Mouse (Mus musculus) layer of hippocampus, adult 8-10 months (tissue): ENCODE measurements around the gene Igf1r. TPM values are rescaled to one million over a fixed set of nuclear protein-coding genes. Genes with fewer than 3 reads are reported as not detected.
"Not testable (repeated sequence)": the region's sequence is repeated elsewhere in the genome, so short reads cannot be mapped to it uniquely, and the experiment has no call there.

Source experiments
- DNase-seq, 2 experiments: peaks; one replicate each; pipeline ENCODE4 v3.0.0; 2022; ENCODE audit warnings: low spot score in 2 of 2
- total RNA-seq, 4 experiments: library from RNA; stranded (reverse); gene quantifications; 2 replicates each; pipeline ENCODE4 v1.2.4; 2022

The Igf1r gene
- total RNA-seq, 4 experiments from 2014 or later, result 36.7 to 55.9 (median 50.7) TPM

GRCm38 (mm10) chr7:68264028-68264453, 311.4 kb downstream of the Igf1r start, which contains the start of gene Pgpep1l:
Gene Pgpep1l (minus strand): TSS chr7:68264233.
- peak; percentile 12 to 17 for DNase-seq

GRCm38 (mm10) chr7:68264531-68264930, 311.9 kb downstream of the Igf1r start:
- DNase-seq, result peak; percentile 81 to 82

- DNase-seq, result no peak
Measured at GRCm38 (mm10) chr7:68265391-68265790, 312.8 kb downstream of the Igf1r start.

GRCm38 (mm10) chr7:68266691-68267090, 314.1 kb downstream of the Igf1r start:
- DNase-seq, result no peak

DNA sequence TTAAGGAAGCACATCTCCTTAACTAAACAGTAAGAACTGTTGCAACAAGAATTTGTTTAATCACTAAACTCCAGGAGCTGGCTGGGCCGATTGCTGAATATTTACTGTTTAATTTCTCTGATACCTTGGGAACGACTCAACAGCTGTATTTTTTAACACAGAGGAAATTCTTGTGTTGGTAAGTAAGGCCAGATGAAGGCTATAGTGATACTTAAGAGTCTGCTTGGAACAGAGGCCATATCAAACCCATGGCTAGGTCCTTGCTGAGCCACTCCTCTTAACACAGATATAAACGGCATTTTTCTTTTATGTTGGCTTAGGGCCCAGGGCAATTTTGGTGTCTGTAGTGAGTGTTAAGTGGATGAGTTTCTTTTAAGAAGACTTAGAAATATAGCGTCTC, 317.9 kb downstream of the Igf1r start:
- DNase-seq, result no peak

DNA sequence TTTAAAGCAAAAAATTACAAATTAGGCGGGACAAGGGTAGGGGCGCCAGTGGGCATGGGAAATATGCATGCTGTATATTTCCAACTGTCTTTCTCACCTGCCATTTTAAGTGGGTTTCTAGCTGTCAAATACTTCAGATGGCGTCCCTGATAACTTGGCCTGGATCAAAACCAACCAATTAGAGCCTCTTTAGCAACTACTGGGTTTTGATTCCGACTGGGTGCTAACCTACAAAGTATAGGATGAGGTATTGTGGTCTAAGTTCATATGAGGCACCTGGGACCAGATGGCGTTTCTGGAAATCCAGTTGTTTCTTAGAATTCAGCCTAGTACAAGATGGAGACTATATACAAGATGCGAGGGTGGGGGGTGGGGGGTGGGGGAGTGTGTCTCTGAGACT, 319.2 kb downstream of the Igf1r start:
- no peak for DNase-seq

DNA sequence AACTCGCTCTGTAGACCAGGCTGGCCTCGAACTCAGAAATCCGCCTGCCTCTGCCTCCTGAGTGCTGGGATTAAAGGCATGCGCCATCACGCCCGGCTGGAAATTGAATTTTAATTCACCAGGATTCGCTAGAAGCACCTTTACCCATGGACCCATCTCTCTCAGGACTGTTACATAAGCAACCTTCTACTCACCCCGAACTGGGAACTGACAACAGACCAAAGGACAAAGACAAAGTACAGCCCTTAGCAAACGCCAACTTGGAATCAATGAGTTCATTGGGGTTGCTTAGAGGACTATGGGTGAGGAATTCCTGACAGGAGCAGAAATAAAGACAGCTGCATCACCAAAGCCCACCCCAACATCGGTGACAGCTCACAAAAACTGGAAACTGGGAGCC, 320.0 kb downstream of the Igf1r start:
- no peak for DNase-seq

GRCm38 (mm10) chr7:68273515-68273914, 320.9 kb downstream of the Igf1r start, which contains the start of gene Fam169b:
Gene Fam169b (plus strand): TSS chr7:68273839.
- no peak for DNase-seq

DNA sequence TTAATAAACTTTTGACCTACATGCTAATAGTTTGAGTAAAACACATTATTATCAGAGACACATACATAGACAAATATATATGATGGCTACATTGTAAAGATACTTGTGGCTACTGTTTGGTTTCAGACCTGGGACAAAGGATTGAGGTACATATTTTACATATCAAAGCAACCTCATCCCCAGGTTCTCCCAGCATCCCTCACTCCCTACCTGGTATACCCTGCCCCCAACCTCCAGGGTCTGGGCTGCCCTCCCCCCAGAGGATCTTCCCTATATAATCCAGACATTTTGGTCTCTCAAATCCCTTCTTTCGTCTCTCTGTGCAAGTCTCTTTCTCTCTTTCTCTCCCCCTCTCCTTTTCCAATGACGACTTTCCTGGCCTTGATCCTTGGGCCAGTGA, 321.6 kb downstream of the Igf1r start:
- no peak for DNase-seq

GRCm38 (mm10) chr7:68274951-68275350, 322.3 kb downstream of the Igf1r start:
- DNase-seq, result no peak

GRCm38 (mm10) chr7:68275445-68275837, 322.8 kb downstream of the Igf1r start:
- DNase-seq, result not testable (repeated sequence)

DNA sequence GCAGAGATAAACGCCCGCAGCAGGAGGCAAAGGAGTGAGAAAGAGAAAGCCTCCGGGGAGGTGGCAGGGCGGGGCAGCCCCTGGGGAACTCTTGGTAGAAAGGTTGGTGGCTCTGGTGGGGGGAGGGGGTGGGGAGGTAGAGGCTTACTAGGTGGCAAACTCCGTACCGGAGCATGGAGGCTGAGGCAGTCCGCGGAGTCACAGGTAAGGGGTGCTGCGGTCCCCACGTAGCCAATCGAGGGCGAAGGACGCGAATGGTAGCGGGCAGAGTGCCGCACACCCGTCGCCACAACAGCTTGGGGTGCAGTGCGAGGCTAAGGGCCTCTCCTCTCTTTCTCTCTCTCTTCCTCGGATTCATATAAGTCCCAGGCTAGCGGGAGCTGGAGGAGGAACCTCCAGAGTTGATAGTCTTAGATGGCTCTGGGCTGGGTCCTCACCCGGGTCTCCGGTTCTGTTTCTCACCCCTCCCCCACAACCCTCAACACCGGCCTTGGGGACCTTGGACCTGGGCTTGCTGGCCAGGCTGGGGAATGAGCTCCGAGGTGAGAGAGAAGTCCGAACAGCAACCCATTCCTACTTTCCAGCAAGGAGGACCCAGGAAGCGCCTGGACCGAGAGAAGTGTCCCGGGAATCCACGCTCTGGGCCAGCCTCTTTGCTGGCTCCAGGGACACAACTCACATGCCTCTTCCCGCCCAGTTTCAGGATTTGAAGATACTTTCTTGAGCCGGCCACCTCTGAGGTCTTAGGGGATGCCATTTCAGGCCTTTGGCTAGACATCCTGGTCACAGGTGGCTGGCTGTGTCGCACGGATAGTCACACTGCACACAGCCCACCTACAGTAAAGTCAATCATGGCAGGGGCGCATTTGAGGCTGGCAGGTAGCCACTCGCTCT, 323.5 kb downstream of the Igf1r start:
- no peak for DNase-seq

DNA sequence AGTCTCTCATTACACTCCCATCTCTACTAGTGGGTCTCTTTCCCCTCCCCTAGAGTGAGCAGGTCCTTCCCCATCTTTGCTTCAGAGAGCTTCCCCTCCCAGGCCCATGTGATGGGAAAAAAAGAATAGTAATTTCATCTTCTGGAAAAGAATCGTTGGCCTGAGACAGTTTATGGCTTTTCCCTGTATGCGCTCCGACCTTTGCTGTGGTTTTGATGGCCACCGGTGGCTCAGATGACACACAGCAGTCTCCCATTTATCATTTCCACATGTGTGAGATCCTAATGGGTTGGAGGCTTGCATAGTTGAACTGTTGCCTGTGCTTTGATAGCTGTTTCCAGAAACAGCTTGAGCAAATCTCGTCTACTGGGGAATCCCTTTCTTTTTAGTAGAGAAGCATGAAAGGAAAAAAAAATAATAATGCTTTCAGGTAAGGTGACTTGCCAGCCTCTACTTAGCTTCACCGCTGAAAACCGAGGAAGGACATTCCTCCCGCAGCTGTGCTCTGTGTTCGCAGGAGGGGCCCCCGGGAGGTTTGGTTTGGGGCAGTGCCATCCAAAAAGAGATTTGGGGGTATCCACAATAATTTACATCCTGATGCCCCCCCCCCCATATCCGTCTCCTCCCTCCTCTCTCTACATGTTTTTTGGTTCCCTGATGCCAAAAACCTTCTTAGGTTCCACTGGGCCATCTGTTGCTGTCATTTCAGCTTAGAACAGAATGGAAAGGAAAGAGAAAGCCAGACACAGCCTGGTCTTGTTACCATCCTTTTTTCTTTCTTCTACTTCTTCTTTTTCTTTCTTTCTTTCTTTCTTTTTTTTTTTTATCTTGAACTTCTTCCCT, 324.6 kb downstream of the Igf1r start:
- no peak for DNase-seq

DNA sequence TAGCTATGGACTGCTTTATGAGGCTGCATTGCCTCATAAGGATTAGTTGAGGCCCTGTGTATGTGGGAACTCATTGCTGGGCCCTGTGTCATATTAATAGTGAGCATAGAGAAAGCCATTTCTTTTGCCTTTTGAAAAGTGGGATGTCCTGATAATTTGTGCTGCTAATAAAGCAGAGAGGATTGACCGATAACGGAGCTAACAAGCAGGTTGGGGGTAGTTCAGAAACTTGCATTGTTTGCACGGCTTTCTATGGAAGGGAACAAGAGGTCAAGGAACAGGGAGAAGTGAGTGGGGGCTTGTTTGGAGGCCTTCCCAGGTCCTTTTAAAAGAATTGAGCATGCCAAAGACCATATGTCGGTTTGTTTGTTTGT, 325.3 kb downstream of the Igf1r start:
- DNase-seq, result no peak

DNA sequence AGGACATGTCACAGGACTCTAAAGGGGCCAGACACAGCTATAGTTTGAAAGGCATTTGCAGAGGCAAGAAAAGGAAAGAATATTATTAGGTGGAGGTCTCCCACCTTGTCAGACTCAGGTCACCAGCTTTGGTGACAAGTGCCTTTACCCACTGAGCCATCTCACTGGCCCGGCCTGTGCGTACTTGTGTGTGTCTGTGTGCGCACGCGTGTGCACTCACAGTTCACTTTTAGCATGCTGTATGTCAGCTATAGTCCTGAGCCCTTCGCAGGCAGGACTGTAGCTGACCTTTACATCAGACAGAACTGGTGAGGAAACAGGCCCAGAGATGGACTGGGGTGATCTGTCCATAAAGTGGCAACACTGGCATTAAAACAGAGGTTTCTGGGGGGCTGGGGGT, 325.8 kb downstream of the Igf1r start:
- DNase-seq, result no peak

DNA sequence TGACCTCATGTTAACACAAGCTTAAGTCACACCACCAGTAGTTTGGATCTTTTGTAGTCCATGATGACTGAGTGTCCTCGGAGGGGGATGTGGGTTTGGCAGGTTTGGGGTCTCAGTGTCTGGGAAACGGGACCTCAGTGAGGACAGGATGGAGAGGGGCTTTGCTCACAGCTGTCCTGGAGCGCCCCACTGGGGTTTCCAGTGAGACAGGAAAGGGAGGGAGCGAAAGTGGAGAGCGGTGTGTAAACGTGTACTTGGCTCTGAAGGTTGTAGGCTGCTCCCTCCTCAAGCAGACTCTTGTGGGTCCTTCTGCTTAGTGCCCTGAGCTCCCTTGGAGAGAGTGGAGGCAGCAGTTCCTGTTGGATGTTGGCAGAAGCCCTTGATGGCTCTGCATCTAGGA, 326.3 kb downstream of the Igf1r start:
- DNase-seq, result no peak

DNA sequence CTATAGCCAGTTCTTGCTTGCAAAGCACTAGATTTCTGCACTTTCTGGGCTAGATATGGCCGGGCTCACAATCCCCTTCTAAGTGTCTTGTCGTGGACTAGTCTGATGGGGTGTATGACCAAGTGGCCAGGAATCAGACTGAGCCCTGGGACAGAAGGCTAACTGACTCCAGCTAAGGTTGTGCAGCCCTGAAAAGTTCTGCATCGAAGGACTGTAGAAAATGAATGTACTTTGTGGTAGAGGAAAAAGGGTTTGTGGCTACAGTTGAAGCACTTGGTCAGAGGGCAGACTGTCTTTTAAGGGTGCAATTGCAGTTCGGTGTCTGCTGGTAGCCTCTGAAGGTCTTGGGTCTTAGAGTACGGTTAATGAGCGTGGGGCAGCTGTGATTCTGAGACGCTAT, 326.9 kb downstream of the Igf1r start:
- no peak for DNase-seq

DNA sequence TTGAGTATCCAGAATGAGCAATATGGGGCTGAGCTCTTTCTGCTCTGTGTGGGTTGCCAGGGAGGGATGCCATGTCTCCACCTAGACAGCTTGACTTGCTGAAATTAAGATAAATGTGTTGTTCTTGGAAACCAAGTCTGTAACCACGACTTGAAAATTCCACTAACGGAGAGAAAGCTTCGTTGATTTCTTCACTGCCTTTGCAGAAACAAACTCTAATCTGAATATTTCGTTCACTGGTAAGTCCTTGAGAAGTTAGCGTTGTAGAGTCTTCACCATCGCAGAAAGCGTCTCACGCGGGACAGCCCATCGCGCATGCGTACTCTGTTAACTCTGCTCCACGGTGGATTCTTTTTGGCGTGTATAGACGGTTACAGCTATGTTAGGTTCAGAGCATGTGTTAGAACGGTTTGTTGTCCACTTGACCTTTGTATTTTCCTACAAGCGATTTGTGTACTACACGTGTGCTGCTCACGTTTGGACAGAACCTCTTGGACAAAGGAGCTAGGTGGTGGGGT, 327.8 kb downstream of the Igf1r start:
- no peak for DNase-seq

- no peak for DNase-seq
Measured at GRCm38 (mm10) chr7:68281341-68281740, 328.7 kb downstream of the Igf1r start.

- no peak for DNase-seq
Measured at GRCm38 (mm10) chr7:68282304-68283132, 329.9 kb downstream of the Igf1r start.

- not testable (repeated sequence) for DNase-seq
Measured at GRCm38 (mm10) chr7:68283133-68283520, 330.5 kb downstream of the Igf1r start.
